Mouse (Mus musculus) thymus, postnatal 25 days (tissue): ENCODE results near the gene Scfd2.
A peak's percentile ranks its signal among the peaks of the same experiment; 100 is the strongest.

ENCODE experiments used
- DNase-seq: peaks from one replicate; pipeline ENCODE4 v3.0.0; 2022

Scfd2 gene

GRCm38 (mm10) chr5:74307242-74307641, 224.3 kb downstream of the Scfd2 start:
- no peak for DNase-seq

- DNase-seq, result no peak
Observed at GRCm38 (mm10) chr5:74305533-74306189, 225.9 kb downstream of the Scfd2 start.

- no peak for DNase-seq
Observed at GRCm38 (mm10) chr5:74304767-74305166, 226.8 kb downstream of the Scfd2 start.

GRCm38 (mm10) chr5:74302331-74302730, 229.2 kb downstream of the Scfd2 start:
- DNase-seq, result no peak

- no peak for DNase-seq
Observed at GRCm38 (mm10) chr5:74301443-74301842, 230.1 kb downstream of the Scfd2 start.

- no peak for DNase-seq
Observed at GRCm38 (mm10) chr5:74300931-74301330, 230.6 kb downstream of the Scfd2 start.

GRCm38 (mm10) chr5:74300140-74300539, 231.4 kb downstream of the Scfd2 start:
- DNase-seq, result no peak

- DNase-seq, result no peak
Observed at GRCm38 (mm10) chr5:74297113-74297512, 234.4 kb downstream of the Scfd2 start.

- no peak for DNase-seq
Observed at GRCm38 (mm10) chr5:74296096-74296495, 235.5 kb downstream of the Scfd2 start.

- no peak for DNase-seq
Observed at GRCm38 (mm10) chr5:74293513-74293912, 238.0 kb downstream of the Scfd2 start.

GRCm38 (mm10) chr5:74292050-74292449, 239.5 kb downstream of the Scfd2 start:
- no peak for DNase-seq

GRCm38 (mm10) chr5:74291575-74291974, 240.0 kb downstream of the Scfd2 start:
- DNase-seq, result no peak

GRCm38 (mm10) chr5:74289957-74290356, 241.6 kb downstream of the Scfd2 start:
- DNase-seq, result no peak

- no peak for DNase-seq
Observed at GRCm38 (mm10) chr5:74288206-74288605, 243.4 kb downstream of the Scfd2 start.

- no peak for DNase-seq
Observed at GRCm38 (mm10) chr5:74286301-74286700, 245.3 kb downstream of the Scfd2 start.

GRCm38 (mm10) chr5:74285764-74286163, 245.8 kb downstream of the Scfd2 start:
- no peak for DNase-seq

- no peak for DNase-seq
Observed at GRCm38 (mm10) chr5:74285289-74285688, 246.3 kb downstream of the Scfd2 start.

- DNase-seq, result peak; percentile 44
Observed at GRCm38 (mm10) chr5:74283545-74283944, 248.0 kb downstream of the Scfd2 start.

- DNase-seq, result no peak
Observed at GRCm38 (mm10) chr5:74281480-74281879, 250.1 kb downstream of the Scfd2 start.

GRCm38 (mm10) chr5:74279673-74280072, 251.9 kb downstream of the Scfd2 start:
- no peak for DNase-seq

GRCm38 (mm10) chr5:74278428-74278827, 253.1 kb downstream of the Scfd2 start:
- DNase-seq, result no peak

GRCm38 (mm10) chr5:74277712-74278111, 253.8 kb downstream of the Scfd2 start:
- DNase-seq, result peak; percentile 89

GRCm38 (mm10) chr5:74277216-74277615, 254.3 kb downstream of the Scfd2 start:
- no peak for DNase-seq

GRCm38 (mm10) chr5:74273313-74273712, 258.2 kb downstream of the Scfd2 start:
- no peak for DNase-seq

- DNase-seq, result no peak
Observed at GRCm38 (mm10) chr5:74267736-74268369, 263.7 kb downstream of the Scfd2 start.
